Mouse (Mus musculus): ENCODE measurements around the gene Egr4. TPM values are rescaled to one million over a fixed set of nuclear protein-coding genes. Genes with fewer than 3 reads are reported as not detected.

Gene Egr4
- total RNA-seq, 1 experiment from 2014 or later: not detected

Other genes with a start within 250 kb of the Egr4 start
- 104 and 118 TPM in 2 replicates for gene Sfxn5, start 180.2 kb downstream of the Egr4 start, total RNA-seq (2017)
- 10.8 and 10.9 TPM in 2 replicates for gene Rab11fip5, start 139.0 kb downstream of the Egr4 start, total RNA-seq (2017)
- gene Noto, start 89.7 kb downstream of the Egr4 start, total RNA-seq (2017): not detected in 2 replicates
- 22.2 and 23.2 TPM in 2 replicates for gene Smyd5, start 81.6 kb downstream of the Egr4 start, total RNA-seq (2017)
- gene Cct7, start 62.1 kb downstream of the Egr4 start, total RNA-seq (2017): 104 and 115 TPM in 2 replicates
- 12.7 and 16.9 TPM in 2 replicates for gene Pradc1, start 61.6 kb downstream of the Egr4 start, total RNA-seq (2017)
- gene Fbxo41, start 10.6 kb downstream of the Egr4 start, total RNA-seq (2017): 0.12 TPM in 1 of 2 replicates, not detected in the other
- gene Alms1, start 73.9 kb upstream of the Egr4 start, total RNA-seq (2017): 3.0 and 4.5 TPM in 2 replicates
- not detected in 2 replicates for gene Nat8f7, start 199.6 kb upstream of the Egr4 start, total RNA-seq (2017)